In the genomic region with DNA sequence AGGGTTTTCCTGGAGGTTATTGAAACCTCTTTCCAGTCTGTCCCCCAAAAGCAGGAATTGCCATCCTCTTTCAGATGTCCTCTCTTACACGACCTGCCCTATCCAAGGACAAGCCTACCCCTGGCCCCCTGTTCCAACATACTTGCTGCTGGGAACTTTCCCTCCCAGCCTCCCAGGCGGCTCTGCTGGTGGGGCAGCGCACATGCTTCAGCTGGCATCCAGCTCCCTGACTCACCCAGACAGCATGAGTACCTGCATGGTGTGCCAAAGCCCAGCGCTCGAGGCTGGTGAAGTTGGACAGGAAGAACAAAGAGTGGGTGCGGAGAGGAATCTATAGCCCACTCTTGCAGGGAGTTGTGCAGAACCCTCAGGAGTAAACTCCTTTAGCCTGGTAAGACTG, we compare ENCODE assay signal across 8 mouse cellular contexts. TPM values are rescaled to one million over a fixed set of nuclear protein-coding genes. Genes with fewer than 3 reads are reported as not detected.
DNase-seq lines count a peak whose midpoint lies in the region; ATAC-seq lines count a peak whose summit lies in the region.

No protein-coding gene starts in this region.

- no peak for ATAC-seq in megakaryocyte, adult 5-6 weeks (ENCODE audit: poor library complexity, severe bottlenecking)
- no peak for ATAC-seq in intestine, embryonic 15.5 days
- no peak for ATAC-seq in liver, embryonic 11.5 days (replicated peaks; ENCODE audit: low FRiP score)
- ATAC-seq in neural tube, embryonic 15.5 days (ENCODE audit: low FRiP score), result no peak
- ATAC-seq in inflammation-experienced regulatory T-cells, adult 6 months, result no peak

- peaks cover 57% of the 10 kb centered on the region for H3K4me1 ChIP-seq in megakaryocyte, embryonic 14.5 days
- peaks cover 32% of the 10 kb centered on the region for H3K4me1 ChIP-seq in intestine, embryonic 15.5 days (replicated peaks)
- peaks cover 22% of the 10 kb centered on the region for H3K4me1 ChIP-seq in liver, embryonic 11.5 days (replicated peaks; ENCODE audit: control insufficient read depth, insufficient read depth, low read length)
- peaks cover 49% of the 10 kb centered on the region for H3K4me1 ChIP-seq in neural tube, embryonic 15.5 days

- peak overlapping the region; percentile 94 for H3K4me3 ChIP-seq in megakaryocyte, embryonic 14.5 days (replicated peaks)
- H3K4me3 ChIP-seq in intestine, embryonic 15.5 days (replicated peaks), result peak overlapping the region; percentile 57; the same call in 1 of the 2 replicates
- peak overlapping the region; percentile 65; the same call in 1 of the 2 replicates for H3K4me3 ChIP-seq in liver, embryonic 11.5 days (ENCODE audit: low read depth, low read length)
- peak overlapping the region; percentile 57 for H3K4me3 ChIP-seq in neural tube, embryonic 15.5 days (replicated peaks)

- H3K4me2 ChIP-seq in intestine, embryonic 15.5 days (replicated peaks), result peak overlapping the region; percentile 83
- H3K4me2 ChIP-seq in liver, embryonic 11.5 days, result peak overlapping the region; percentile 76
- peak overlapping the region; percentile 70 for H3K4me2 ChIP-seq in neural tube, embryonic 15.5 days

- H3K9me3 ChIP-seq in megakaryocyte, embryonic 14.5 days, result no peaks in the 10 kb centered on the region
- H3K9me3 ChIP-seq in intestine, embryonic 15.5 days, result no peaks in the 10 kb centered on the region
- H3K9me3 ChIP-seq in liver, embryonic 11.5 days (ENCODE audit: control insufficient read depth, low read length), result no peaks in the 10 kb centered on the region
- no peaks in the 10 kb centered on the region for H3K9me3 ChIP-seq in neural tube, embryonic 15.5 days (replicated peaks)

- peak overlapping the region; percentile 77 for H3K27ac ChIP-seq in intestine, embryonic 15.5 days
- no peak overlapping the region for H3K27ac ChIP-seq in liver, embryonic 11.5 days (ENCODE audit: low read depth, low read length)
- peak overlapping the region; percentile 81 for H3K27ac ChIP-seq in neural tube, embryonic 15.5 days (replicated peaks)

- 66% methylated on average over 6 of the region's 6 CpGs for WGBS in intestine, embryonic 15.5 days
- WGBS in liver, embryonic 11.5 days, result 72% methylated on average over 6 of the region's 6 CpGs
- WGBS in neural tube, embryonic 15.5 days, result 60% methylated on average over 6 of the region's 6 CpGs

- H3K9ac ChIP-seq in intestine, embryonic 15.5 days, result peak overlapping the region; percentile 75
- peak overlapping the region; percentile 67 for H3K9ac ChIP-seq in liver, embryonic 11.5 days (ENCODE audit: low read depth, low read length)
- peak overlapping the region; percentile 61 for H3K9ac ChIP-seq in neural tube, embryonic 15.5 days (replicated peaks)

- peaks cover 9% of the 10 kb centered on the region for H3K36me3 ChIP-seq in megakaryocyte, embryonic 14.5 days (replicated peaks; ENCODE audit: low read length)
- peaks cover 12% of the 10 kb centered on the region for H3K36me3 ChIP-seq in intestine, embryonic 15.5 days
- peaks cover 3% of the 10 kb centered on the region; the same call in 1 of the 2 replicates for H3K36me3 ChIP-seq in liver, embryonic 11.5 days (ENCODE audit: control insufficient read depth, insufficient read depth, low read length)
- no peaks in the 10 kb centered on the region for H3K36me3 ChIP-seq in neural tube, embryonic 15.5 days

- peaks cover 27% of the 10 kb centered on the region for H3K27me3 ChIP-seq in megakaryocyte, embryonic 14.5 days (replicated peaks)
- no peaks in the 10 kb centered on the region for H3K27me3 ChIP-seq in intestine, embryonic 15.5 days (replicated peaks)
- no peaks in the 10 kb centered on the region; the same call in 1 of the 2 replicates for H3K27me3 ChIP-seq in liver, embryonic 11.5 days (replicated peaks; ENCODE audit: control insufficient read depth, insufficient read depth, low read length)
- no peaks in the 10 kb centered on the region for H3K27me3 ChIP-seq in neural tube, embryonic 15.5 days (replicated peaks)

- DNase-seq in cerebellum, adult 18-20 months, result peak; percentile 67 to 73
- DNase-seq in gastrocnemius, postnatal 10 days, result peak; percentile 41
- DNase-seq in liver, embryonic 11.5 days (ENCODE audit: low spot score), result no peak

RNA-seq across cellular contexts. Expression of a gene that starts 0.5 kb away (rescaled TPM):
- 7.0 and 25.0 TPM in 2 replicates for polyA plus RNA-seq in megakaryocyte, embryonic 14.5 days (2012; ENCODE audit: insufficient read depth, low replicate concordance)
- 42.9 and 68.4 TPM in 2 replicates for total RNA-seq in megakaryocyte, adult 5-6 weeks (2015)
- 31.5 and 52.2 TPM in 2 replicates for total RNA-seq in megakaryocyte, adult 5-6 weeks (2017)
- total RNA-seq in gastrocnemius, postnatal 10 days (2021), result 10 to 100 TPM; 19.0 to 28.7 TPM
- polyA plus RNA-seq in intestine, embryonic 15.5 days (2015; fragmentation: Nextera tagmentation; extraction: Ambion mirVana), result 60.6 and 63.9 TPM in 2 replicates
- polyA plus RNA-seq in liver, embryonic 11.5 days (2014; fragmentation: Nextera tagmentation; extraction: Ambion mirVana), result 25.3 and 31.5 TPM in 2 replicates
- polyA plus RNA-seq in neural tube, embryonic 15.5 days (2015; fragmentation: Nextera tagmentation; extraction: Ambion mirVana), result 40.9 and 49.3 TPM in 2 replicates
- polyA plus RNA-seq in inflammation-experienced regulatory T-cells, adult 6 months (2017; shearing (Covaris generic)), result 100 to 1,000 TPM; 152 to 315 (median 248) TPM

RNA-seq across cellular contexts. Expression of a gene that starts 10.1 kb away (rescaled TPM):
- 0.16 TPM in 1 of 2 replicates, not detected in the other for polyA plus RNA-seq in megakaryocyte, embryonic 14.5 days (2012; ENCODE audit: insufficient read depth, low replicate concordance)
- not detected in 2 replicates for total RNA-seq in megakaryocyte, adult 5-6 weeks (2015)
- total RNA-seq in megakaryocyte, adult 5-6 weeks (2017), result not detected in 2 replicates
- total RNA-seq in gastrocnemius, postnatal 10 days (2021), result 10 to 100 TPM; 21.1 to 26.3 TPM
- 57.9 and 58.5 TPM in 2 replicates for polyA plus RNA-seq in intestine, embryonic 15.5 days (2015; fragmentation: Nextera tagmentation; extraction: Ambion mirVana)
- polyA plus RNA-seq in liver, embryonic 11.5 days (2014; fragmentation: Nextera tagmentation; extraction: Ambion mirVana), result 11.4 and 11.8 TPM in 2 replicates
- 9.7 and 16.5 TPM in 2 replicates for polyA plus RNA-seq in neural tube, embryonic 15.5 days (2015; fragmentation: Nextera tagmentation; extraction: Ambion mirVana)
- polyA plus RNA-seq in inflammation-experienced regulatory T-cells, adult 6 months (2017; shearing (Covaris generic)), result not detected

RNA-seq across cellular contexts. Expression of a gene that starts 11.7 kb away (rescaled TPM):
- polyA plus RNA-seq in megakaryocyte, embryonic 14.5 days (2012; ENCODE audit: insufficient read depth, low replicate concordance), result 435 and 701 TPM in 2 replicates
- 84.6 and 95.5 TPM in 2 replicates for total RNA-seq in megakaryocyte, adult 5-6 weeks (2015)
- total RNA-seq in megakaryocyte, adult 5-6 weeks (2017), result 72.1 and 82.3 TPM in 2 replicates
- 10 to 100 TPM; 47.4 to 54.9 TPM for total RNA-seq in gastrocnemius, postnatal 10 days (2021)
- polyA plus RNA-seq in intestine, embryonic 15.5 days (2015; fragmentation: Nextera tagmentation; extraction: Ambion mirVana), result 131 and 134 TPM in 2 replicates
- 106 and 118 TPM in 2 replicates for polyA plus RNA-seq in liver, embryonic 11.5 days (2014; fragmentation: Nextera tagmentation; extraction: Ambion mirVana)
- 85.0 and 95.8 TPM in 2 replicates for polyA plus RNA-seq in neural tube, embryonic 15.5 days (2015; fragmentation: Nextera tagmentation; extraction: Ambion mirVana)
- 100 to 1,000 TPM; 115 to 155 (median 137) TPM for polyA plus RNA-seq in inflammation-experienced regulatory T-cells, adult 6 months (2017; shearing (Covaris generic))

RNA-seq across cellular contexts. Expression of a gene that starts 24.8 kb away (rescaled TPM):
- polyA plus RNA-seq in megakaryocyte, embryonic 14.5 days (2012; ENCODE audit: insufficient read depth, low replicate concordance), result 1.8 and 2.1 TPM in 2 replicates
- 0.39 and 0.80 TPM in 2 replicates for total RNA-seq in megakaryocyte, adult 5-6 weeks (2015)
- 0.55 TPM in 1 of 2 replicates, not detected in the other for total RNA-seq in megakaryocyte, adult 5-6 weeks (2017)
- total RNA-seq in gastrocnemius, postnatal 10 days (2021), result under 1 TPM; 0.70 to 0.86 TPM
- 2.9 and 4.1 TPM in 2 replicates for polyA plus RNA-seq in intestine, embryonic 15.5 days (2015; fragmentation: Nextera tagmentation; extraction: Ambion mirVana)
- 0.97 and 1.7 TPM in 2 replicates for polyA plus RNA-seq in liver, embryonic 11.5 days (2014; fragmentation: Nextera tagmentation; extraction: Ambion mirVana)
- polyA plus RNA-seq in neural tube, embryonic 15.5 days (2015; fragmentation: Nextera tagmentation; extraction: Ambion mirVana), result 63.0 and 76.6 TPM in 2 replicates
- polyA plus RNA-seq in inflammation-experienced regulatory T-cells, adult 6 months (2017; shearing (Covaris generic)), result 1 to 10 TPM; 2.6 to 5.5 (median 3.4) TPM

RNA-seq across cellular contexts. Expression of a gene that starts 25.1 kb away (rescaled TPM):
- 81.0 and 225 TPM in 2 replicates for polyA plus RNA-seq in megakaryocyte, embryonic 14.5 days (2012; ENCODE audit: insufficient read depth, low replicate concordance)
- 142 and 167 TPM in 2 replicates for total RNA-seq in megakaryocyte, adult 5-6 weeks (2015)
- 159 and 189 TPM in 2 replicates for total RNA-seq in megakaryocyte, adult 5-6 weeks (2017)
- total RNA-seq in gastrocnemius, postnatal 10 days (2021), result 10 to 100 TPM; 78.1 to 93.1 TPM
- 348 and 351 TPM in 2 replicates for polyA plus RNA-seq in intestine, embryonic 15.5 days (2015; fragmentation: Nextera tagmentation; extraction: Ambion mirVana)
- 246 and 251 TPM in 2 replicates for polyA plus RNA-seq in liver, embryonic 11.5 days (2014; fragmentation: Nextera tagmentation; extraction: Ambion mirVana)
- polyA plus RNA-seq in neural tube, embryonic 15.5 days (2015; fragmentation: Nextera tagmentation; extraction: Ambion mirVana), result 221 and 222 TPM in 2 replicates
- polyA plus RNA-seq in inflammation-experienced regulatory T-cells, adult 6 months (2017; shearing (Covaris generic)), result 100 to 1,000 TPM; 271 to 458 (median 303) TPM
